Mouse (Mus musculus): ENCODE results near the gene Accs. TPM values are rescaled to one million over a fixed set of nuclear protein-coding genes. Genes with fewer than 3 reads are reported as not detected.

Gene Accs
- 1 to 10 TPM; 3.5 to 4.2 TPM for total RNA-seq (2021)

DNA sequence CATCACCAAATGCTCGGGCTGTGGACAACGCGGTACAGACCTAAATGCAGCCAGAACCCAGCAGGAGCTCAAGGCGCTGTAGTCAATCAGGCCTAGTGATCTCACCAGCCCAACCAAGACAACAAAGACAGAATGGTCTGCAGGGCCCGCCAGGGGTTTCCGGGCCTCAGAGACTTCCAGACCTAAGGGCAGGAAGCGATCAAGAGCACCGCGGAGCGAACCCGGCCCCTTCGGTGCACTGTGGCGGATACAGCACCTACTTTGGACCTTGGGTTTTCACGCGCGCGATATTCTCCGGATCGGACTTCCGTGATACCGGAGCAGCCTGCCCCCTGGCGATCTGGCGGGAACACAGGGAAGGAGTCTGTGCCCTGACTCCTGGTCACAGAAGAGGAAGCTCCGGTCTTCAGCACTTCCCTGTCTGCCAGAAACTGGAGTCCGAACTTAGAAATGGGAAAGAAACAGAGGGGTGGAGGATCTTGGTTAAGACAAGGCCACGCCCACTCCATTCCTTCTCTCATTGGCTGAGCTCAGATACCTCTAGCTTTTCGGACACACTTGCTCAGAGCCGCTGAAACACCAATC is at the start of gene Accs:
Gene Accs, minus strand, starts transcription at position 439 of the 585 bp plus-strand sequence.
- DNase-seq = peak; percentile 34 to 49

DNA sequence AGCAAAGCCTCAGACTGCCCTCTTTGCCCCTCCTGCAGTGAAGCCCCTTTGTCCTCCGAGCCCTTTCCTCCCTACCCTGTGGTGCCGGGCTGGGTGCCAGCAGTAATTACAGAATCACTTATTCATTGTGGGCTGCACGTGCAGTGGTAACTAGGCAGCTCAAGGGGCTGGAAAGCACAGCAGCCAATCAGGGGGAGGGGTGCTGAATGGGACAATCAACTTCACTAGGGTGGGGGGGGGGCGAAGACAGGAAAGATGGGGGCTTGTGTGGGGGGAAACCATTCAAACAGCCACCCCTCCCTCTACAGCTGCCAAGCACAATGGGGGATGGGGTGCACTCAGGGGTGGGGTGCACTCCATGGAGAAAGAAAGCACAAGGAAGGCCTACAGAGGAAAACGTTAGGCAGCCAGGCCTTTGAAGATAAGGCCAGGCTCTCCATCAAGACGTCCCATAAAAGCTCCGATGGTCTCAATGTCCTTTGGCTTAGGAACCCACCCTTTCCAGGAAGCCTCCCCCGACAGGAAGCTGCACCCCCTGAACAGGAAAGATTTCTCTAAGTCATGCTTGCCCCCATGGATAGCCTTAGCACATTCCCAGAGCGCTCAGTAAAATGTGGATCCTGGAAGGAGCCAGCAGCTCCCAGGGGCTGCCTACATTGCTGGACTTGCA is 42.0 kb upstream of the Accs start:
- peak; percentile 49 to 62 for DNase-seq

DNA sequence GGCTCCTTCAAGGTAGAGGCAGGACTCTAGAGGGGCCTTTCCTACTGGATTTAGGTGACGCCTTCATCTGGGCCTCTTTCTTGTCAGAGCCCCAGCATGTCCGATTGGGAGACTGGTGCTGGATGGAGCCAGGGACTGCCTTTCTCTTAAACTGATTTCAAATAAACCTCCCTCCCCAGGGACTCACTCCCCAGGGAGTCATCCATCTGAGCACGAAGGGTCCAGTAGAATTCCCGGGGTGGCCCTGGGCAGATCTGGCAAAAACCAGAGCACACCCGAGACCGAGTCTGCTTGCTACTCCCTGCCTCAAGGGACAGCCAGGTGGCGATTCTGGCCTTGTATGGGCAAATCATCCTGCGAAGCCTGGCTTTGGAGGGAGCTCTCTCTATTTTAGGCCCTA is 40.4 kb upstream of the Accs start:
- no peak for DNase-seq

DNA sequence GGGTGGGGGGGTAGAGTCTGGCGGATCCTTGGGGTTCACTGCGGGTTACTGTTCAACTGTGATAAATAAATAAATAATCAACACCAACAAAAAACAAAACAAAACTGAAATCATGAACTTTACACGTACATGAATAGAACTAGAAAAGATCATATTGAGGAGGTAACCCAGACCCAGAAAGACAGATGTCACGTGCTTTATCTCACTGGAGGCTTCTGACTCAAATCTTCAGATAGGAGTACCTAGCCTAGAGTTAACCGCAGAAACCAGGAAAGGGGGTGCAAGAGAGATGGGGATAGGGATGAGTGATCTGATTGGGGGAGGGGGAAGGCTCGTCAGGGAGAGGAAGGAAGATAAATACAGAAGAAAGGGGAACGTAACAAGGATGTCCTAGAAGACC is 39.3 kb upstream of the Accs start:
- no peak for DNase-seq

DNA sequence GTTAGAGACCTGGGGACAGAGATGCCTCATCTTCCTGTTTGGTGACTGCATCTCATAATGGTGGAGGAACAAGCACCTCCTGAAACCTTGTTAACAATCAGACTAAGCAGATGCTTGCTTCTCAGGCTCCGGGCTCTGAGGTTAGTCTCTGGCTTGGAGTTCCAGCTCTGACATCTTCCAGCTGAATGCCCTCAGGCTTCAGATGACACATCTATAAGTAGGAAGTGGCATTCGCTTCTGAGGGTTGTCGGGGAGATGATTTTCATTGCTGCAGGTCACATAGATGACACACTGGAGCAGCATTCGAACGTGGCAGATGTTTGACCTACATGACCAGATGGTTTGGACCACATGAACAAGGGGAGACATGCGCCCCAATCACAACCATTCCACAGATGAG is 38.6 kb upstream of the Accs start:
- no peak for DNase-seq

DNA sequence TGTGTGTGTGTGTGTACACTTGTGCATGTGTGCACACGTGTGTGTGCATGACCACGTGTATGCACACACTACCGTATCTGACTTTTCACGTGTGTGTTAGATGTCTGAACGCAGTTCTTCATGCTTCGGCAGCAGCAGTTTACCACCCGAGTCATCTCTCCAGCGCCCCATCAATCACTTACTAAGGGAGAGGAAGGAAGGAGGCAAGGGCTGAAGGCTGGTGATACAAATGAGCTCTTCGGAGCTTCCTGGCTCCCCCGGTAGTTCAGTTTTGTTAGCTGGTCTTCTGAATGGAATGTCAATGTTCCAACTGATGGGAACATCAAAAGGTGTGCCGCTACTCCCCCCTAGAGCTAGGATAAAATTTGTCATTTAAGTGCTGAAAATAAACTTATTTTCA is 37.5 kb upstream of the Accs start:
- DNase-seq = no peak

DNA sequence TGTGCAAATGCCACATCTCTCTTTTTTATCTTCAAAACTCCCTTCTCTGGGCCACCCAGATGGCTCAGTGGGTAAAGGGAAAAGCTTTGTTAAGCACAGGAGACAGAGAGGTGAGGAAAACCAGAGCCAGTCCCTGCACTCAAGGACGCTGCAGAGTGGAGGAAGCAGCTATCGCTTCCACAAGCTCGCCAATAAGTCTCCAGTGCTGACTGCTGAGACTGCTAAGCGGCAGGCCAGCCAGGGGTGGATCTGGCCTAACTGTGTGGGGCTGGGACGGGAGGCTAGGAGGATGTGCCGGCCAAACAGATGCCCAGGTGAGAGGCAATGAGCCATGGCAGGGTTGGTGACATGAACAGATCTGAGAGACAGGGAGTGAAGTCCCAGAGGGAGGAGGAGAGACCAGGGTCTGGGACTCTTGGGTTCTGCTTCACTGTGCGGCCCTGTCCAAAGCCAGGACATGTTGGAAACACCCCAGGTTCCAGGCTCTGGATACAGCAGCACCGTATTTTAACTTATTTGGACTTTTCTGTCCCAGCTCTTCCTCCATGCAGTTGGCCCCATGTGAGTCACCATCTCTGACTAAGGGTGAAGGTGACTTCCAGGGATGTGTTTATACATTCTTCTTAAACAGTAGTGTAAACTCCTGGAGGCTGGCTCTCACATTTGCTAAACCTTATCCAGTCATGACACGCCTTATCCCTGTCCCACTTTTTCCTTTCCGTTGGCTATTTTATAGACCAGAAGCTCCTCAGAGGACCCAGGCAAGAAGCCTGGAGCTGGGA is 36.5 kb upstream of the Accs start:
- DNase-seq = no peak

DNA sequence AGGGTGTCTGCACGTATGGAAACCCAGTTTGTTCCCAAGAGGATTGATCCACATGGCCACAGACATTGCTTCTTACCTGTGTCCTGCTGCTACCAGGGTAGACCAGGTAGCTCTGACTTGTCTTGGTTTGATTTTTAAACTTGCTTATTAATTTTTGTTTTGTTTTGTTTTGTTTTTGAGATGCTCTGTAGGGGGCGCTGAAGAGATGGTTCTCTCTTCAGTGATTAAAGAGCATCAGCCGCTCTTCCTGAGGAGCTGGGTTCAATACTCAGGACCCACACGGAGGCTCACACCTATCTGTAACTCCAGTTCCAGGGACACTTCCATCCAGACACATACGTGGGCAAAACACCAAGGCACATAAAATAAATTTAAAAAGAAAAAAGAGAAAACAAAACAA is 33.3 kb upstream of the Accs start:
- no peak for DNase-seq

DNA sequence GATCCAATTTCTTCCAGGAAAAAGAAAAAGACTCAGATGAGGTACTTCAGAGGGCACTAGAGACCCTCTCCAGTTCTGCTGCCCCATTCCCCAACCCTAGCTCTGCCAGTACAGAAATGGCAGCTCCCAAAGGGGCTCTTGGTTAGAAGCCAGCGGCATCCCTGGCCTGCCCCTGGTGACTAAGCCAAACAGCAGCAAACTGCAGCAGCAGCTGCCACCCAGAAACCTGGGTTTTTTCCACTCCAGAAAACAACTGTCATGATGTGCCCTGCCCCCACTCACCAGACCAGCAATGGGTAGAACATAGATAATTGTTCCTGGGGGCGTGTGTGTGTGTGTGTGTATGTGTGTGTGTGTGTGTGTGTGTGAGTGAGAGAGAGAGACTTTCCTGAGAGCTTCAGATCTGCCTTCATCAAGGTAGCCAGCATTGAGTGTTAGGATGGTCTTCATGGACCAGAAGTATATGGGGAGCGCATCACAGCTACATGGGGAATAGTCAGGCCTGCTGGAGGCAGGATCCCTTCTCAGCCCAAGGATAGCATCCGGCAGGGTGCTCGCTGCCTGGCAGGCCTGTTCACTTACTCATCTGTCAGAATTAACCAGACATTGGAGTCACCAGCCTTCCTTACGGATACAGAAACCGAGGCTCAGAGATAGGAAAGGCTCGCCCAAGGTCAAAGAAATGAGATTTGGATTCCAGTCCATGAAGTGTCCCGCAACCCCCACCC is 32.1 kb upstream of the Accs start:
- DNase-seq = no peak

DNA sequence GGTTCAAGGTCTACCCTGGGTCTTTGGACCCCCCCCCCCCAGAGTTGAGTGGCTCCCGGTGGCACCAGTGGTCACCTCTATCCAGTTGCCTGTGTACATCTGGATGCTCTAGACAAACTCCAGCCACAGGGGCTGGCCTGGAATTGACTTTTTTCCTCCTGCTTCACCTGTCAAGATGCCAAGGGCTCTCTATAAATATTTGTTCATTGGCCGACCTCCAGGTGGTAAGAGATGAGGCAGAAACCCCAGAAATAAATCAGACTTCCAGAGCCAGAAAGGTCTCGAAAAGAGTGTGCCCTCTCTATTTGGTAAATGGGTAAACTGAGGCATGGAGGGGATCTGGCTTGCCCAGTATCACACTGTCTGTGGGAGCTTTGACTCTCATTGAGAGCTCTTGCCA is 31.2 kb upstream of the Accs start:
- no peak for DNase-seq

DNA sequence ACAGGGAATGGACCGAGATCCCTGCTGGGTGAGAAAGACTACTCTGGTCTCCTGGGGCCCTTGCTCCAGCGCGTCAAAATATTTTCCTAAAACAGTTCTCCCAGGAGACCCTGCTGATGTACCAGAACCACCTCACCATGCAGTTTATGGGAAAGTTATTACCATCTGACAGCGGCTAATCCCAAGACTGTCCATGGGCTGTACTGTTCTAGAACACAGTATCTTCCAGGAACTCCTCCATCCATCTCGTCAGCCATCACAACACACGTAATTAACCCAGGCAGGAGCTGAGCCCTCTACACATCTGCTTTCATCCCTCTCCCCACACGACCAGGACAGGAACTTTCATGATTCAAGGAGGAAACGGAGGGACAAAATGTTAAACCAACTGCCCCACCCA is 30.7 kb upstream of the Accs start:
- DNase-seq = no peak

DNA sequence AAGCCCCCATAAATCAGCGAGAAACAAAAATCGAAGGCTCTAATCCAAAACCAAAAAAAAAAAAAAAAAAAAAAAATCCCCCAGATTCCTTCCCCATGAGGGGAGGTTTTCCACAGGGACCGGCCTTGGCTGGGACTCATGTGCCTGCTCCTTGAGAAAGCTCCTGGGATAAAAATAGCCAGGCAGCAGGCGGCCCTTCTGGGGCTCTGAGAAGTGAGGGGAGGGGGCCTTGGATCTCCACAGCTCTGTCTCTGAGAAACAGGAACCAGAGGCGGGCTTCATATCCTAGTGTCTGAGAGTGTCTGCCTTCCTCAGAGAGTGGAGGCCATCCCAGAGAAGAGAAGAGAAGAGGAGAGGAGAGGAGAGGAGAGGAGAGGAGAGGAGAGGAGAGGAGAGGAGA is 27.3 kb upstream of the Accs start:
- DNase-seq = no peak

DNA sequence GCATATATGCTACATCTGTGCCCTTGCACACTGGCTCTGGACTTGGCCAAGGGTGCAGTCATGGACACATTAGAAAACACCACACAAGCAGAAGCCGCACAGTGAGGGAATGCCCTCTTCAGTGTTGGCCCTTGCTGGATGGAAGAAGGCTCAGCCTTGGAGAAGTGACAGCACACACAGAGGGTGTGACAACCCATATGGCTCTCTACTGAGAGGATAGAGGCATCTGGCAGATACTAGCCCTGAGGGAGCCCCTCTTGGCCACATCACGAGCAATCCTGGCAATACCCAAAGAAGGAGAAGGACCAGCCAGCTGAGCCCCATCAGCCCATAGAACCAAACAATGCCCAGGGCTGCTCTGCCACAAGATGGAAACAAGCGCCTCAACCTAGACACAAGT is 24.9 kb upstream of the Accs start:
- DNase-seq = no peak

DNA sequence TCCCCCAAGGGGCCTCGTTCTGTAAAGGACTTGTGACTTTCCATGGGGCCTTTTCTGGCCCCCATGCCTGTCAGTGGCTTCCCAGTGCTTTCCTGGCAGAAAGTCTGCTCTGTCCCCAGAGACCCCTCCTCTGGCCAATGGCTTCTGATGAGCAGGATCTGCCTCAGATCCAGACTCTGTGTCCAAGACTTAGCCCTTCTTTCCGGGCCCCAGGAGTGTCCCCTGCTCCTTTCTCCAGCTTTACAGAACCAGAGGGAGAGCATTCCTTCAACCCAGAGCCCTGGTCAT is 24.4 kb upstream of the Accs start:
- no peak for DNase-seq

DNA sequence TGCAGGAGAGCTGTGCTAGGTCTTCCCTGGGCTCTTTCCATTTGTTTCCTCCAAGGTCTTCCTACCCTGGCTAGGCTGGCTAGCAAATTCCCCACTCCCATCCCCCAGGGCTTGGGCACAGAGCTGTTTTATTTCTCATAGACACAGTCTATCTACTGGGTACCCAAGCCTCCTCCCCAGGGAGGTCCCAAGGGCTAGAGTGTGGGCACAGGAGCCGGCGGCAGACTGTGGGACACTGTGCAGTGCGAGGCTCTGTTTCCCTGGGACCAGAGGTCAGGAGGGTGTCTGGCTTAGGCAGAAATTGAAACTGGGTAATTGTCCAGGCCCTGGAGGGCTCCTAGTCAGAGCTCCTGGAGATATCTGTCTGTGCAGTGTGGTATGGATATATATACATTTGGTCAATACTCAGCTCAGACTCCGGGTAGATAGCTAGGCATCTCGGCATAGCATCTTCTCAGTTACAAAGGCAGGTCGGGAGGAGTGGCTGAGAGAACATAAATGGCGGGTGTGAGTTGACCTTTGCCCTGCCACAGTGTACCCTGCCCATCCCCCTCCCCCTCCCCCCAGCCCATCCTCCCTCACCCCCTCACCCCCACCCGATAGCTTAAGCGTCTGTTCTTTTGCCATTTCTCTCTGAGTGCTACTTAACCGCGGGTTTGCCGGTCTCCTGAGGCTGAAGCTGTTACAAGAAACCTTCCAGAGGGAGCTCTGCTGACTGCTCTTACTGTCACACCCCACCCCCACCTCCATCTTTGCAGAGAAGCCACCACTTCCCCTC is 23.9 kb upstream of the Accs start:
- DNase-seq = no peak

DNA sequence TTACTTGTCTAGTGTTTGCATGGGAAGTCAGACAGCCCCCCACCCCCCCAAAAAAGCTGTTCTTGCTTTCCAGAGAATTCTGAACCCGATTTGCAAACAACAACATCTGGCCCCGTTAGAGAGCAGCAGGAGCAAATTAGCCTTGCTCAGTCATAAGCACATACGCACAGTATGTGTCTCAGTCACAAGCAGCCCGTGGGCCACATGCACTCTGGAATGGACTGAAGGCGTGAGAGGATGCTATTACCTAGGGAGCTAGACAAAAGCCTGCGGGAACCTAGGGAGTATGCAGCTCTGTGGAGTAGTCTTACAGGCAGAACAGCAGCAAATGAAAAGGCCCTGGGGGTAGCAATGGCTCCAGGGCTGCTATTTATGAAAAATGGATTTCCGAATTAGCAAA is 22.5 kb upstream of the Accs start:
- DNase-seq = no peak

DNA sequence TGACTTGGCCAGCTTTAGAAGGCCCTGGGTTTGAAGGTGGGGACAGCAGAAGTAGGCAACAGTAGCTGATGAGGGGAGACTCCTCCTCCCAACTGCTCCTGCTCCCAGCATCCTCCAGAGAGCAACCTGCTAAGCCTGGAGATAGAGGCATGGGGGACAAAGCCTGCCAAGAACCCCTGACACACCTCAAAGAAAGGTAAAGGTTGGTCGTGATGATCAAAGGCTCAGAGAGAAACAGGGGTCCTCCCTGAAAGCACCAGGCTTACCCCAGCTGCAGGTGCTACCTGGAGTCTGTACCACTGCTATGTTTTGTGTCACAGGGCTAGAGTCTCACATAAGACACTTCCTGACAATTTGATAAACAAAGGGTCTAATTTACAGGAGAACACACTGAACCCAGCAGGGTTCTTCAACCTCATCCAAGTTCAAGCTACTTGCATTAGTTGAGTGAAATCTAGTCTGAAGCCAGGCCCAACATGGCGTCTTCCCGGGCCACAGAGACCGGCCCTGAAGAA is 21.7 kb upstream of the Accs start:
- DNase-seq = no peak

DNA sequence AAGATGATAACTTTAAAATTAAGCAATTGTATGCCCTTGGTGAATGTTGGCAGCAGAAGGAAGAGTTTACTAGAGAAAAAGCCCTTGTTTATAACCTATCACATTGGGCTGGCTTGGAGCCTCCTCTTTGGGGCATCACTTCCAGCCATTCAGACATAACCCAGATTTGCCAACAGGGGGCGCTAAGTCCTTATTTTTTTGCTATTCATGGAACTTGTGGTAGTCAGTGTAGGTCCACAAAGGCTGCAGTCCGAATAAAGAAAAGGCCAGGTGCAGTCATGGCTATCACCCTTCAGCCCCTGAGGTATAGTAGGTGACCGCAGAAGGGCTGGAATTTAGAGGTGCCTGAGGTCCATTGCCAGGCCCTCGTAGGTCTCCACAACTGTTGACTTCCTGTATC is 21.1 kb upstream of the Accs start:
- DNase-seq = peak; percentile 65 to 79

DNA sequence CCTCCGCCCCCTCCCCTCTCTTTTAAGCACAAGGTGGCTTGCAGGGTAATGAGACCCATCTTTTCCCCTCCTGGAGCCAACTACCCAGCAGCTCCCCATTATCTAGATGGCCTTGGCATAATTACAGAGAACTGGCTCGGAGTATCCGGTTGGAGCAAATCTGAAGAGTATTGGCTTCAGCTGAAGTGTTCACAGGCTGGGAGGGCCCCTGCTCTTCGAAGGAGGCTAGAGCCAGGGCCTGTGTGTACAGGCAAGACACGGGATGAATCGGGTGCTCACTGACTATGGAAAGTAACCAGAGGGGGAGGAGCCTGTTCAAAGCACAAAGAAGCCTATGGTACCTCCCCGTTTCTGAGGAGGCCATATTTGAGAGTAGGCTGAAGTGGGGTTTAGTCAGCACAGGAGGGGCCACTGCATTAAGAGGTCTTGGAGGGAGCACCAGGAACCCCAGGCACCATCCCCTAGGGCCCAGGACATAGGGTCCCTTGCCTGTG is 19.4 kb upstream of the Accs start, which contains the start of gene Accsl:
Gene Accsl, minus strand, starts transcription at position 51 of the 494 bp plus-strand sequence.
- no peak for DNase-seq

DNA sequence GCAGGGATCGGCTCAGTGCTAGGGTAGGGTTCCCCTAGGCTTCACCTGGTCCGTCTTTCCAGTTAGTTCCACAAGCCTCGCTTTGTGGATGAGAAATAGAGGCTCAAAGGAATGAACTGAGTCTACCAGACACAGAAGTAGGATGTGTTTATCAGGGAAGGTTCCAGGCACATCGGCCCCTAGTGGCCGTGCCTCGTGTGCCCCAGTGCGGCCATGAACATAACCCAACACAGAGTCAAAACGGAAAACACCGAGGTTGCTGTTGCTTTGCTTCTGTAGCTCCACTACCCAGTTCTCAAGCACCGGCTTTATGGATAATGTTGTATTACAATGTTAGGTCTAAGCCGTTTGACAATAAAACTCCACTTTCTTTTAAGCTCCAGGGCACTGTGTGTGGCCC is 18.8 kb upstream of the Accs start:
- no peak for DNase-seq

DNA sequence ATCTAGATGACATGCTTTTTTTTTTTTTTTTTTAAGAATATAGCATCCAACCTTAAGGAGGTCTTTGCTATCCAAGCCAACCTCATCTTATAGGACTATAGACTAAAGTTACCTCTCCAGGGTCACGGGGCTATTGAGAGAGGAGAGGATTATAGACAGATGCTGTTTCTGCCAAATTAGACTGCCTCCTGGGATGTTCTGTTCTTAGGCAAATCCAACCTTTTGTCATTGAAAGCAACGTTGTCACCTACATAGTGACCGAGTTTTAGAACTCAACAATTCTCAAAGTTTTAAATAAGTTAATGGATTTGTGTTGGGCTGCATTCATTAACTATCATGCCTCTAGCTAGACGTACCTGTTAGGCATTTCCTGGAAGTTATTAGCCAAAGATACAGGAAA is 13.5 kb upstream of the Accs start:
- no peak for DNase-seq

DNA sequence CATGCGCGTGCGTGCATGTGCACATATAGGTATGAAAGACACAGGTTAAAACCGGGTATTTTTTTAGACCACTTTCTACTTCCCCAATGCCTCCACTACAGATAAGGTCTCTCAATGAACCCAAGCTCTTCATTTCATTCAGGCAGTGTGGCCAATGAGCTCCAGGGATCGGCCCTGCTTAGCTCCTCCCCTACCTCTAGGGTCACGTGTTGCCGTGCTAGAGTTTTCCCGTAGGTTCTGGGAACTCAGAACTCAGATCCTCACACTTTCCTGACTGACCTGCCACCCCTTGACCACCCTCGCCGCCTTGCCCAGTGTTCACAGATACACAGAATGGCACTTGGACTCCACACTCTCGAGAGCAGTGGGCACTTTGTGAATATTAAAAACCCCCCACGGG is 9.1 kb upstream of the Accs start:
- DNase-seq = no peak

Data from layer of hippocampus, postnatal 36 days (tissue).